Mouse (Mus musculus) lung, adult 2 months (tissue): Measurements from ENCODE around the gene Kif3a. TPM values are rescaled to one million over a fixed set of nuclear protein-coding genes. Genes with fewer than 3 reads are reported as not detected.

Experiments
- DNase-seq: peaks from one replicate; pipeline ENCODE4 v3.0.0; 2022
- H3K4me1 ChIP-seq: fragments of 200-500 bp; 2 replicates; pipeline ENCODE4 v1.6.1; 2011; ENCODE audit warnings: low read length; ENCODE audit not compliant: control insufficient read depth, insufficient read depth
- H3K4me3 ChIP-seq: fragments of 200-500 bp; replicated peaks from 2 replicates; pipeline ENCODE3; 2011; ENCODE audit warnings: low read depth, mild to moderate bottlenecking, control low read depth, low read length; ENCODE audit errors: extremely low read depth
- CTCF ChIP-seq: fragments of 200-500 bp; IDR thresholded peaks from 2 replicates; pipeline ENCODE4 v1.5.1; 2011; ENCODE audit warnings: mild to moderate bottlenecking, low read length, control low read depth; ENCODE audit not compliant: insufficient read depth
- POLR2A ChIP-seq: fragments of 200-500 bp; IDR thresholded peaks from 2 replicates; pipeline ENCODE4 v1.6.1; 2011; ENCODE audit warnings: low read depth, mild to moderate bottlenecking, control low read depth, low read length, borderline replicate concordance; ENCODE audit errors: extremely low read depth
- WGBS: fragments of 180-500 bp; shearing (Covaris S2); methylation state at CpG from one replicate; pipeline ENCODE4 v1.1.7; 2018; 5-methylcytosine and 5-hydroxymethylcytosine counted together
- polyA plus RNA-seq: library from polyadenylated mRNA; depleted of rRNA; stranded (reverse); fragments of >200 nt; gene quantifications from 2 replicates; pipeline ENCODE4 v1.2.3, GENCODE M21; 2012; rRNA removed

Kif3a gene
- polyA plus RNA-seq, 1 experiment: 8.5 TPM

DNA sequence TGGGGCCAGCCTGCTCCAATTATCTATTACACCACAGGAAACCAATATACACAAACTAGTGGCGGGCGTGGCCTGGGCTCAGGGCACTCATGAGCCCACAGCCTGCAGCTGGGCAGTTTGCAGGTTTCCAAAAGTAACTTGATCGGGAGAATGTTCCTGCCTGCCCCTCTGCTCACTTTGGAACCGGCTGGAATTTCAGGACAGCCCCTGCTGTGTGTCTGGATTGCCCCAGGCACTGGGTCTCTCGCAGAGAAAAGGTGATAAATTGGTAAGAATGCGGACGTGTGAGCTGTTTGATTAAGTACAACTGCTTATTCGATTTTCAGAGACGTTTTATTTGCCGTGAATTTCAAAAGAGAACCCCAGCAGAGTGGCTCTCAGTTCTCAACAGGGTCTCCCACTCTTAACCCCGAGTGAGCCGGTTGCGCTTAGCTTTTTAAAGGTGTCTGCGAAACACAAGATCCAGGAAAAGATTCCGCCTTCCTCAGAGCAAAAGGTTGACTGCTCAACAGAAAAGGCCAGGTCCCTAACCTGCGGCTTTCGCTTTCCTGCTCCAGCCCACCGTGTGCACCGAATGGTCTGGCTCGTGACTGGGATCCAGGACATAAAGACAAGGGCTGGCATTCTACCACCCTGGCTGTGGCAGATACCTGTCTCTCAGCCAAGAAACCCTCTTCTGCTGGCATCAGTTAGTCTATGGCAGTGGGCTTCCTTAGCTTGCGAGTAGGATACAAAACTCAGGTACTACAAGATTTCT, 70.0 kb downstream of the Kif3a start:
- 42% methylated on average over 21 of the region's 21 CpGs for WGBS
- no peak overlapping the region for H3K4me3 ChIP-seq
- H3K4me1 ChIP-seq: 0 out of 2 replicates have a peak, but pooled peaks cover 2% of the 10 kb centered on the region
- DNase-seq: no peak
- TF ChIP-seq CTCF: no peak
- TF ChIP-seq POLR2A: no peak

DNA sequence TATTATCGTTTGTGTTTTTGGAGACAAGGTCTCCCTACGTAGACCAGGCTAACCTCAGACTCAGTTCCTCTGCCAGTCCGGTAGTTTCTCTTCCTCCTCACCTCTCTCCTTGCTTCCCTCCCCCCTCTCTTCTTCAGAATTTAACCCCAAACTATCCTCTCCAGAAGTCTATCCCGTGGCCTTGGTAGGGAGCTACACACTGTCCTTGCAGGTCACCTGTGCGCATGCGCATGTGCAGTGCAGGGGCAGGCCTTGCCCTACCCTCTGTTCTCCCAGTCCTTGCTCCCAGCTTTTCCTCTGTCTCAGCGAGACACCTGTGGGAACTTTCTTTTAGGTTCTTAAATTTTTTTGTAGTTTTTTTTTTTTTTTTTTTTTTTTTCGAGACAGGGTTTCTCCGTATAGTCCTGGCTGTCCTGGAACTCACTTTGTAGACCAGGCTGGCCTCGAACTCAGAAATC, 70.7 kb downstream of the Kif3a start:
- 79% methylated on average over 10 of the region's 10 CpGs for WGBS
- DNase-seq: no peak
- Histone ChIP-seq H3K4me3 (no peak overlapping the region), H3K4me1 (0 out of 2 replicates have a peak, but pooled peaks cover 2% of the 10 kb centered on the region)
- TF ChIP-seq CTCF (no peak), POLR2A (no peak)

DNA sequence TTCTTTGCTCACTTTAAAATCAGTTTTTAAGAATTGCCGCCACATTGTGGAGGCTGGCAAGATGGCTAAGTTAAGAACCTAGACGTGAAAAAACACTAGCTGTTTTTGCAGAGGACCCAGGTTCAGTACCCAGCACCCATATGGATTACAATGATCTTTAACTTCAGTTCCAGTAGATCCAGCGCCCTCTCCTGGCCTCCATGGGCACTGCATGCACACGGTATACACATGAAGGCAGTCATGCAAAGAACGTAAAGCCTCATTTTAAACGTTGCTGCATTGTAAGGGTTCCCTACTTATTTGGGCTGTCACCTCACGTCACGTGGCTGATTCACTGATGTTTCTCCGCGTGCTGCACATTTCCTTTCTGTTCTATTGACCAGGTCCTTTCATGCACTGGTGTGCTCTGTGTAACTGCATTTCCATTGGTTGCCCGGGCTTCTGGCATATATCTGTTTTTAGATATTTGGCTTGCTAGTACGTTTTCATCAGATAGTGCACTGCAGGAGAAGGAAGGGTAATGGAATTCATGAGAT, 75.6 kb downstream of the Kif3a start:
- no peak for TF ChIP-seq POLR2A
- TF ChIP-seq CTCF: 0 out of 2 replicates have a peak, but pooled peaks have one; percentile 28
- Histone ChIP-seq H3K4me1 (no peaks in the 10 kb centered on the region), H3K4me3 (no peak overlapping the region)
- 76% methylated on average over 12 of the region's 12 CpGs for WGBS
- DNase-seq: no peak

DNA sequence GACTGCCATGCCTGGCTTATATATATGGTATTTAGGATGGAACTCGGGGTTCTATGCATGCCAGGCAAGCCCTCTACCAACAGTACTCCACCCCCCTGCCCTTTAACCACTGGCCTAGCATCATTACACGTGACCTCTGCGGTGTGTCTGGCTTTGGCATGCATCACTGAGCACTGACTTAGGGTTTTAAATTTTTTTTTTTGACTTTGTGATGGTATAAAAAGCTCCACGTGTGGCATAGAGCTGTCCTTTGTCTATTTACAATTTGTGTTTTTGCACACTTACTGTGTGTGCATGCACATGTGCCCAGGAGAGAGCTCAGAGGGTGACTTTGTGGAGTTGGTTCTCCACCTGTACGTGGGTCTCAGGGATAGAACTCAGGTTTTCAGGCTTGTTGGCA, 76.8 kb downstream of the Kif3a start:
- TF ChIP-seq POLR2A (no peak), CTCF (no peak)
- DNase-seq: no peak
- 78% methylated on average over 5 of the region's 5 CpGs for WGBS
- Histone ChIP-seq H3K4me3 (no peak overlapping the region), H3K4me1 (no peaks in the 10 kb centered on the region)

DNA sequence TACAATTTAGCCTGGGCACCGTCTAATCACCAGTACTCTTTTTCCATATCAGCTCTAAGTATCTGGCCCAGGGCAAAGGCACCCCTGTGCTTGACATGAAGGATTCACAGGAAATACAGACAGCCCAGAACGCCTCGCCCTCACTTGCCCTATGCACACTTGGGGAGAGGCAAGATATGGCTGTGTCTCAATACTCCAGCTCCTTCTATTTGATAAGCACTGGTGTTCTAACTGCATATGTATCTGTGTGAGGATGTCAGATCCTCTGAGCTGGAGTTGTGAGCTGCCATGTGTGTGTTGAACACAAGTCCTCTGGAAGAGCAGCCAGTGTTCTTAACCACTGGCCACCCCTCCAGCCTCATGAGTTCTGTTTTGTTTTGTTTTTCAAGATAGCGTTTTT, 84.3 kb downstream of the Kif3a start:
- no peak for TF ChIP-seq CTCF
- no peak for TF ChIP-seq POLR2A
- Histone ChIP-seq H3K4me3 (no peak overlapping the region), H3K4me1 (no peaks in the 10 kb centered on the region)
- DNase-seq: no peak
- 93% methylated on average over 4 of the region's 4 CpGs for WGBS

Other genes with a start within 250 kb of the Kif3a start
- 3.0 and 5.1 TPM in 2 replicates for gene Zcchc10, start 242.7 kb upstream of the Kif3a start, polyA plus RNA-seq
- gene Aff4, start 216.5 kb upstream of the Kif3a start, polyA plus RNA-seq: 14.0 and 20.4 TPM in 2 replicates
- gene Leap2, start 144.2 kb upstream of the Kif3a start, polyA plus RNA-seq: not detected in 2 replicates
- 238 and 276 TPM in 2 replicates for gene Uqcrq, start 136.5 kb upstream of the Kif3a start, polyA plus RNA-seq
- gene Gdf9, start 136.4 kb upstream of the Kif3a start, polyA plus RNA-seq: 0.83 and 0.97 TPM in 2 replicates
- gene Gm10447, start 110.3 kb upstream of the Kif3a start, polyA plus RNA-seq: 0.25 TPM in 2 replicates
- 3.0 and 3.2 TPM in 2 replicates for gene Shroom1, start 110.2 kb upstream of the Kif3a start, polyA plus RNA-seq
- not detected in 2 replicates for gene Gm9837, start 96.9 kb upstream of the Kif3a start, polyA plus RNA-seq
- not detected in 2 replicates for gene Gm9945, start 87.2 kb upstream of the Kif3a start, polyA plus RNA-seq
- 0.86 and 0.98 TPM in 2 replicates for gene Sowaha, start 87.1 kb upstream of the Kif3a start, polyA plus RNA-seq
- 40.8 and 49.5 TPM in 2 replicates for gene Sept8, start 48.1 kb upstream of the Kif3a start, polyA plus RNA-seq
- gene Il4, start 51.3 kb downstream of the Kif3a start, polyA plus RNA-seq: 0.46 TPM in 1 of 2 replicates, not detected in the other
- gene Il13, start 67.3 kb downstream of the Kif3a start, polyA plus RNA-seq: not detected in 2 replicates
- 4.3 and 6.7 TPM in 2 replicates for gene Rad50, start 139.9 kb downstream of the Kif3a start, polyA plus RNA-seq
- 0.07 and 0.14 TPM in 2 replicates for gene Il5, start 153.4 kb downstream of the Kif3a start, polyA plus RNA-seq
- gene Irf1, start 202.6 kb downstream of the Kif3a start, polyA plus RNA-seq: 130 and 190 TPM in 2 replicates
- gene Gm17334, start 205.8 kb downstream of the Kif3a start, polyA plus RNA-seq: 4.6 and 4.7 TPM in 2 replicates